Mouse (Mus musculus) intestine, embryonic 16.5 days (tissue): ENCODE measurements around the gene Uqcr11. TPM values are rescaled to one million over a fixed set of nuclear protein-coding genes. Genes with fewer than 3 reads are reported as not detected.

Experiments
- ATAC-seq: fragments of 200-750 bp; cut with Nextera tagmentation; 2 replicates; pipeline ENCODE4 v1.8.0; 2017; ENCODE audit warnings: moderate TSS enrichment, moderate library complexity
- H3K27ac ChIP-seq: fragments of 300-500 bp; sonication (generic); 2 replicates; pipeline ENCODE4 v1.5.1; 2014; ENCODE audit warnings: mild to moderate bottlenecking, low read length
- H3K27me3 ChIP-seq: fragments of 300-500 bp; sonication (generic); replicated peaks from 2 replicates; pipeline ENCODE4 v1.6.1; 2014; ENCODE audit warnings: low read length, control low read depth, mixed read lengths; ENCODE audit not compliant: control insufficient read depth, insufficient read depth
- H3K36me3 ChIP-seq: fragments of 300-500 bp; sonication (generic); 2 replicates; pipeline ENCODE4 v1.6.1; 2014; ENCODE audit warnings: low read length, control low read depth; ENCODE audit not compliant: control insufficient read depth, insufficient read depth
- H3K4me1 ChIP-seq: fragments of 300-500 bp; sonication (generic); 2 replicates; pipeline ENCODE4 v1.6.1; 2014; ENCODE audit warnings: low read length, control low read depth, mixed read lengths; ENCODE audit not compliant: control insufficient read depth, insufficient read depth
- H3K4me2 ChIP-seq: fragments of 300-500 bp; sonication (generic); 2 replicates; pipeline ENCODE4 v1.6.1; 2014; ENCODE audit warnings: low read depth, low read length, control low read depth
- H3K4me3 ChIP-seq: fragments of 300-500 bp; sonication (generic); 2 replicates; pipeline ENCODE4 v1.5.1; 2014; ENCODE audit warnings: mild to moderate bottlenecking, low read length
- H3K9ac ChIP-seq: fragments of 300-500 bp; sonication (generic); 2 replicates; pipeline ENCODE4 v1.6.1; 2014; ENCODE audit warnings: low read depth, low read length
- H3K9me3 ChIP-seq: fragments of 300-500 bp; sonication (generic); 2 replicates; pipeline ENCODE4 v1.6.1; 2016; ENCODE audit warnings: low read length, control low read depth; ENCODE audit not compliant: control insufficient read depth
- WGBS: fragments of 180-500 bp; shearing (Covaris S2); extraction: QIAGEN DNeasy Blood & Tissue Kit; methylation state at CpG from one replicate; pipeline ENCODE4 v1.1.7; 2014; 5-methylcytosine and 5-hydroxymethylcytosine counted together
- polyA plus RNA-seq: library from polyadenylated mRNA; unstranded; fragments of >200 nt; fragmentation: Nextera tagmentation; extraction: Ambion mirVana; gene quantifications from 2 replicates; pipeline ENCODE4 v1.2.1, GENCODE M21; 2015

Uqcr11 gene
- polyA plus RNA-seq, 1 experiment from 2014 or later: 1,179 TPM

GRCm38 (mm10) chr10:80407924-80408323, 1.3 kb upstream of the Uqcr11 start:
- H3K9ac ChIP-seq: peak overlapping the region; percentile 93
- H3K4me1 ChIP-seq: peaks cover 22% of the 10 kb centered on the region
- no peak for ATAC-seq
- H3K27me3 ChIP-seq: no peaks in the 10 kb centered on the region
- peaks cover 39% of the 10 kb centered on the region for H3K36me3 ChIP-seq
- 35% methylated on average over 4 of the region's 4 CpGs for WGBS
- 0 out of 2 replicates have a peak, but pooled peaks cover 2% of the 10 kb centered on the region for H3K9me3 ChIP-seq
- H3K4me3 ChIP-seq: 0 out of 2 replicates have a peak overlapping the region, but pooled peaks have one; percentile 95
- no peak overlapping the region for H3K27ac ChIP-seq
- H3K4me2 ChIP-seq: no peak overlapping the region

DNA sequence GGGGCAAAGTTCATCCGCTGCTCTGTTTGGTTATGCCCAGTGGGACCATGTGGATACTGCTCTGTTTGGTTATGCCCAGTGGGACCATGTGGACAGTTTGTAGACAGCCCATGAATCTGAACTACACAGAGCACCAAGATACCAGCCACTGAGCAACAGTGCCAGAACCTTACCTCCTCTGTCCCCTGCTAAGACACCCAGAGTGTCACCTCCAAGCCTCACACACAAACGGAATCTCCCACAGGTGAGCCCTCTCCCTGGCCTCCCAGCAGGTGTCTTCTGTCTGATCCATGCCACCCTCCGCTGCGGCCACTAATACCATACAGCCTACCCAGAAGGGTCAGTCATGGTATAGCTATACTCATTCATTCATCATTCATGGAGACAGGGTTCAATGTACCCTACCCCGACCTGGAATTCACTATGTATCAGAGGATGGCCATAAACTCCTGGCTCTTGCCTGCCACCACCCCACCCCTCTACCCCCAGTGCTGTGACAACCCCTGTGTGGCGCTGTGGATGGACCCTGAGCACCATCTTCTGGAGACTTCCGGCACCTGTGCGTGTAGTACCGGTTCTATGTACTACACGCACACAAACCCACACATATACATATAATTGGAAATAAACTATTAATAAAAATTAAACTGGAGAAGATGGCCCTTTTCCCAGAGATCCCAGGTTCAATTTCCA, 1.0 kb downstream of the Uqcr11 start:
- Histone ChIP-seq H3K36me3 (peaks cover 22% of the 10 kb centered on the region), H3K27me3 (no peaks in the 10 kb centered on the region), H3K9ac (peak overlapping the region; percentile 93), H3K4me2 (peak overlapping the region; percentile 61), H3K4me1 (peaks cover 22% of the 10 kb centered on the region), H3K9me3 (0 out of 2 replicates have a peak, but pooled peaks cover 2% of the 10 kb centered on the region), H3K27ac (no peak overlapping the region), H3K4me3 (peak overlapping the region; percentile 95)
- ATAC-seq: no peak
- WGBS: 52% methylated on average over 10 of the region's 10 CpGs

DNA sequence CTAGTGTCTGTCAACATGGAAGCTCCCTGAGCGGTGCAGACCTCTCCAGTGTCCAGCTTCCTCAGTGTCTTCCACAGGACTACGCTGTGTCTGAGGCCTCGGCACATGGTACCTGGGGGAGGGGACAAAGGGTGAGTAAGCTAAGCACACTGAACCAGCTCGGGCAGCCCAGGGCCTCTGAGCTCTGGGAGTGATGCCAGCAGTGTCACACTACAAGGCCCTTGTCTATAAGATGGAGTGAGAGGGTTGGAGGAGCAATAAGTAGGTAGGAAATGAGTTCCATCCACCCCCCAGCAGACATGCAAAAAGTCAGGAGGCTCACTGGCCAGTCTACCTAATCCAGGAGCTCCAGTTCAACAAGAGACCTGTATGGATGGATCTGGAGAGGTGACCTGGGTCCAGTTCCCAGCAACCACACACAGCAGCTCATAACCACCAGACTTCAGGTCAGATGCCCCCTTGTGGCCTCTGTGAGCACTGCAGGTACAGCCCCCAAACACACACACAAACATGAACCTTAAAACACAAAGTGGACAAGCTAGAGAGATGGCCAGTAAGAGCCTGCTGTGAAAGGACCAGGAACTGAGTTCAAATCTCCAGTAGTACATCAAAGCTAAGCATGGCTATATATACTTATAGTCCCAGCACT, 3.5 kb downstream of the Uqcr11 start:
- H3K27ac ChIP-seq: no peak overlapping the region
- no peak for ATAC-seq
- H3K27me3 ChIP-seq: no peaks in the 10 kb centered on the region
- no peak overlapping the region for H3K4me3 ChIP-seq
- no peak overlapping the region for H3K4me2 ChIP-seq
- 0 out of 2 replicates have a peak, but pooled peaks cover 2% of the 10 kb centered on the region for H3K9me3 ChIP-seq
- peaks cover 29% of the 10 kb centered on the region for H3K4me1 ChIP-seq
- no peak overlapping the region for H3K9ac ChIP-seq
- 92% methylated on average over 4 of the region's 4 CpGs for WGBS
- peaks cover 18% of the 10 kb centered on the region for H3K36me3 ChIP-seq

- Histone ChIP-seq H3K4me2 (peak overlapping the region; percentile 72), H3K36me3 (peaks cover 18% of the 10 kb centered on the region), H3K4me3 (peak overlapping the region; percentile 80; the same call in 1 of the 2 replicates), H3K9me3 (0 out of 2 replicates have a peak, but pooled peaks cover 2% of the 10 kb centered on the region), H3K9ac (peak overlapping the region; percentile 74), H3K27me3 (no peaks in the 10 kb centered on the region), H3K4me1 (peaks cover 31% of the 10 kb centered on the region), H3K27ac (peak overlapping the region; percentile 93)
- 67% methylated on average over 4 of the region's 4 CpGs for WGBS
- no peak for ATAC-seq
Measured at GRCm38 (mm10) chr10:80400704-80401161, 5.9 kb downstream of the Uqcr11 start.

GRCm38 (mm10) chr10:80399973-80400703, 6.5 kb downstream of the Uqcr11 start:
- Histone ChIP-seq H3K27ac (peak overlapping the region; percentile 93), H3K9me3 (0 out of 2 replicates have a peak, but pooled peaks cover 2% of the 10 kb centered on the region), H3K4me2 (peak overlapping the region; percentile 72), H3K4me3 (peak overlapping the region; percentile 80), H3K36me3 (peaks cover 23% of the 10 kb centered on the region), H3K9ac (peak overlapping the region; percentile 74), H3K4me1 (peaks cover 25% of the 10 kb centered on the region), H3K27me3 (no peaks in the 10 kb centered on the region)
- WGBS: 11% methylated on average over 17 of the region's 17 CpGs
- ATAC-seq: no peak

DNA sequence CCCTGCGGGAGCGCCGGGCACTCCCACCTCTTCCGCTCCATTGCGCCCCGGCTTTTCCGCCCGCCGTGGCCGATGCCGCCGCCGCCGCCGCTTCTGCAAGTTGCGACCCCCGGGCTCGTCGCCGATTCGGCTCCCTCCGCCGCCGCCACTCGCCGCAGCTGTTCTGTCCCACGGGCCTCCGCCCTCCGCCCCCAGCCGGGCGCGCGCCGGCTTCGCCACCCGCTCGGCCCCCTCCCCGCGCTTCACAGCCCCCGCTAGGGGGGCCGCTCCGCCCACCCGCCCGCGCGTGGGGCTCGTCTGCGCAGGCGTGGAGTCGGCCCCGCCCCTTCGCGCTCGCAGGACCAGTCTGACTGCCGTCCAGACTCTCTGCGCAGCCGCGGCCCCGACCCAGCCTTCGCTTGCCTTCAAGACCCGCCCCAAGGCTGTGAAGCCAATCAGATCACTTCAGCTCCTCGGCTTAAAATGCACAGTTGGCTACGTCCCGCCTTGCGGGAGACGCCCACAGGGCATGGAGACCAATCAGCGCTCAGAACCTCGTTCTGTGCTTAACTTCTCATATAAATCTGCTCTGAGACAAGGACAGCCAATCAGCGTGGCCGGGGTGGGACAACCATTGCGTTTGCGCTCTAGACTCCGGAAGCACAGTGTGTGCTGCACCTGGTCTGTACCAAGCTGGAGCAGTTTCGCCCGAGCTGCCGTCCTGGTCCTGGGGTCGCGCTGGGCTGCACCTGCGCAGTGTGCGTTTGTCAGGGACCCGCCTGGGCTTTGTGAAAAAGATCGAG, 7.2 kb downstream of the Uqcr11 start, which contains the start of gene Mbd3:
Gene Mbd3, minus strand, starts transcription at position 360 of the 782 bp plus-strand sequence.
- peak; percentile 96 for ATAC-seq
- under 1% methylated on average over 75 of the region's 82 CpGs for WGBS
- H3K27me3 ChIP-seq: no peaks in the 10 kb centered on the region

DNA sequence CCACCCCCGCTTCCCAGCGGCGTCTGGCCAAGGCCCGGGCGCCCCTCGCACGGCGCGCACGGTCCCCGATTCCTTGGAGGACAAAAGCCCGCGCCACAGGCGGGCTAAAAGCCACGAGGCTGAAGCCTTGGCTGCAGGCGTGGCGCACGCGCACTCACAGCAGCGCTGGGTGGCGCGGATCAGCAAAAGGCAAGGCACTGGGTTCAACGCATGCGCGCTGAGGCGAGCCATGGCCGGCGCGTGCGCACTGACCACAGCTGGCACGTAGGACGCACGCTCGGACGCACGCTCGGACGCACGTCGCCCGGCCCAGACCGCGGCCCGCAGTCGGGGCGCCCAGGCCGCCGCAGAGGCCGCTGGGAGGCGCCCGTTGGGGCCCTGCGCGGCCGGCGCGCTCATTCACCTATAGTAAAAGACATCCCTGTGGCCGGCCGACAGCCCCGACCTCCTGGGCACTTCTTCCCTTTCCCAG, 7.9 kb downstream of the Uqcr11 start:
- Histone ChIP-seq H3K4me1 (peaks cover 21% of the 10 kb centered on the region), H3K27me3 (no peaks in the 10 kb centered on the region), H3K9ac (peak overlapping the region; percentile 93), H3K9me3 (0 out of 2 replicates have a peak, but pooled peaks cover 2% of the 10 kb centered on the region), H3K4me2 (peak overlapping the region; percentile 94), H3K27ac (peak overlapping the region; percentile 99), H3K36me3 (peaks cover 32% of the 10 kb centered on the region), H3K4me3 (peak overlapping the region; percentile 80)
- under 1% methylated on average over 49 of the region's 59 CpGs for WGBS
- peak; percentile 81 for ATAC-seq

More for the DNA sequence above, 7.2 kb downstream of the Uqcr11 start, which contains the start of gene Mbd3:
- H3K4me2 ChIP-seq: peak within 1 kb of the TSS; percentile 94
- H3K27ac ChIP-seq: peak within 1 kb of the TSS; percentile 99
- H3K4me3 ChIP-seq: peak within 1 kb of the TSS; percentile 80
- peaks cover 21% of the 10 kb centered on the region for H3K4me1 ChIP-seq
- H3K9me3 ChIP-seq: 0 out of 2 replicates have a peak, but pooled peaks cover 2% of the 10 kb centered on the region
- H3K36me3 ChIP-seq: peaks cover 30% of the 10 kb centered on the region
- H3K9ac ChIP-seq: peak within 1 kb of the TSS; percentile 93

GRCm38 (mm10) chr10:80398174-80398535, 8.5 kb downstream of the Uqcr11 start:
- Histone ChIP-seq H3K9me3 (no peaks in the 10 kb centered on the region), H3K27ac (peak overlapping the region; percentile 99), H3K4me2 (peak overlapping the region; percentile 94), H3K27me3 (no peaks in the 10 kb centered on the region), H3K4me1 (peaks cover 21% of the 10 kb centered on the region), H3K36me3 (peaks cover 31% of the 10 kb centered on the region), H3K9ac (peak overlapping the region; percentile 93), H3K4me3 (peak overlapping the region; percentile 80)
- WGBS: 0% methylated on average over 1 of the region's 1 CpGs
- ATAC-seq: no peak
